Mouse (Mus musculus): ENCODE measurements around the gene Tbc1d19.

DNA sequence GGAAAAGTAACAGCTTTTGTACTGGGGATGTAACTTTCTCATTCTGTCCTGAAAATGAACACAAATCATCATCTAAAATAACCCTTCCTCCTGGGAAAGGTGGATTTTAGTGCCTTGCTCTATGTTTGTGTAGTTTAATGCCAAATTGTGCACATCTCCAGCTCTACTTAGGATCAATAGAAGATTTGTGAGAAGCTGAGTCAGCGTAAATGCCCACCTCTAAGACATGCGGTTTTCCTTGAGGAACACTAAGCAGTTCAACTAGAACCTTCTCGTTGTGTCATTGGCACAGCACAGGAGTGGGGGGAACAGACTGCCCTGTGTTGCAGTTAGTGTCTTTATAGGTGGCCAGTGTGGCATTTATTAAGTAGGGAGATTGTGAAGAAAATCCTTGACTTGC, 65.6 kb downstream of the Tbc1d19 start:
- TF ChIP-seq CTCF (IDR thresholded peaks at IDR 0.05; ENCODE audit: borderline replicate concordance, extremely low read depth, insufficient read depth, insufficient read length) (no peak), POLR2A (IDR thresholded peaks at IDR 0.05; ENCODE audit: borderline replicate concordance, extremely low read depth, insufficient read depth, insufficient read length, poor library complexity, severe bottlenecking) (no peak)
